Mouse (Mus musculus): Measurements from ENCODE around the gene Otulin. TPM values are rescaled to one million over a fixed set of nuclear protein-coding genes. Genes with fewer than 3 reads are reported as not detected.

Gene Otulin
- total and polyA plus RNA-seq, 2 experiments from 2014 or later = 15.9 to 25.4 TPM

DNA sequence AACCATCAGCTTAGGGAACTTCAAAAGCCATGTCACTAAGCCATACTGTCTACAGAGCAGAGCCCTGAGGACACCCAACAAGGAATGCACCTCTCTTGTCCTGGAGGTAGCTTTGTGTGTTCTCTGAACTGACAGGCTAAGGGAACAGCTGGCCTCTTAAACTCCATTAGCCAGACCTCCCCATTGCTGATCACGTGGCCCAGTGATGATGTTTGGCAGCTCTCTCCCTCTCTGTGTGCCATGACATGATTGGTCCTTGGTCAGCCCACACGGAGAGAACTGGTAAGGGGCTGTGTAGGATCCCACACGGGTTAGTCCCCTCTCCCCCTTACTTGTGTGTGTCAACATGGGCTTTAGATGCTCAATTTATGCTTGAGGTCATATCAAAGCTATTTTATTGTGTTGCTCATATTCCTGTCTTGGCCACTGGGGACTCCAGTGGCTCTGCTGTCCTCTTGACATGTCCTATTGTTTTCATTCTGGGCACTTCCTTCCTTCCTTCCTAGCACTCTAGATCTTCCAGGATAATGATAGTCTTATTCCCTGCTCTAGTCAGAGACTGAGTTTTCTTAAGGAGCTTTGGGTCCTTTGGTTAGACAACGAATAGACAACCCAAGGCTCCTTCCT lies 44.9 kb downstream of the Otulin start:
- WGBS = 74% methylated on average over 4 of the region's 4 CpGs
- 0 out of 2 replicates have a peak, but pooled peaks have one; percentile 7 for ATAC-seq

GRCm38 (mm10) chr15:27583620-27584019 lies 46.9 kb downstream of the Otulin start:
- ATAC-seq = no peak
- no peak overlapping the region for H3K27ac ChIP-seq
- H3K4me3 ChIP-seq (ENCODE audit: low read length) = no peak overlapping the region
- no peak overlapping the region for H3K9ac ChIP-seq (replicated peaks; ENCODE audit: low read length)
- no peak overlapping the region for H3K4me2 ChIP-seq (ENCODE audit: low read depth, low read length)
- H3K36me3 ChIP-seq (ENCODE audit: insufficient read depth, low read length) = peaks cover 7% of the 10 kb centered on the region; the same call in 1 of the 2 replicates
- no peak for TF ChIP-seq CTCF (IDR thresholded peaks at IDR 0.05; ENCODE audit: low read depth)
- H3K27me3 ChIP-seq (ENCODE audit: insufficient read depth, low read length) = no peaks in the 10 kb centered on the region
- no peaks in the 10 kb centered on the region for H3K9me3 ChIP-seq (ENCODE audit: low read length)
- 95% methylated on average over 6 of the region's 6 CpGs for WGBS
- peaks cover 3% of the 10 kb centered on the region; the same call in 1 of the 2 replicates for H3K4me1 ChIP-seq (ENCODE audit: insufficient read depth, low read length)
- DNase-seq (ENCODE audit: low spot score) = no peak

More for the DNA sequence above, 44.9 kb downstream of the Otulin start:
- H3K9ac ChIP-seq (replicated peaks; ENCODE audit: low read length) = no peak overlapping the region
- no peak overlapping the region for H3K4me2 ChIP-seq (ENCODE audit: low read depth, low read length)
- H3K27ac ChIP-seq = no peak overlapping the region
- H3K36me3 ChIP-seq (ENCODE audit: insufficient read depth, low read length) = peaks cover 7% of the 10 kb centered on the region; the same call in 1 of the 2 replicates
- H3K27me3 ChIP-seq (ENCODE audit: insufficient read depth, low read length) = no peaks in the 10 kb centered on the region
- H3K9me3 ChIP-seq (ENCODE audit: low read length) = no peaks in the 10 kb centered on the region
- no peak for DNase-seq (ENCODE audit: low spot score)
- H3K4me1 ChIP-seq (ENCODE audit: insufficient read depth, low read length) = peaks cover 3% of the 10 kb centered on the region; the same call in 1 of the 2 replicates
- H3K4me3 ChIP-seq (ENCODE audit: low read length) = no peak overlapping the region
- TF ChIP-seq CTCF (IDR thresholded peaks at IDR 0.05; ENCODE audit: low read depth) = no peak

GRCm38 (mm10) chr15:27583042-27583441 lies 47.5 kb downstream of the Otulin start:
- H3K4me3 ChIP-seq (ENCODE audit: low read length) = no peak overlapping the region
- ATAC-seq (0 out of 2 replicates have a peak, but pooled peaks have one; percentile 33), DNase-seq (ENCODE audit: low spot score) (peak; percentile 64)
- no peak overlapping the region for H3K27ac ChIP-seq
- H3K9me3 ChIP-seq (ENCODE audit: low read length) = no peaks in the 10 kb centered on the region
- TF ChIP-seq CTCF (IDR thresholded peaks at IDR 0.05; ENCODE audit: low read depth) = peak; percentile 71
- 72% methylated on average over 4 of the region's 4 CpGs for WGBS
- no peaks in the 10 kb centered on the region for H3K27me3 ChIP-seq (ENCODE audit: insufficient read depth, low read length)
- no peak overlapping the region for H3K9ac ChIP-seq (replicated peaks; ENCODE audit: low read length)
- H3K4me2 ChIP-seq (ENCODE audit: low read depth, low read length) = no peak overlapping the region
- H3K4me1 ChIP-seq (ENCODE audit: insufficient read depth, low read length) = peaks cover 3% of the 10 kb centered on the region; the same call in 1 of the 2 replicates
- peaks cover 7% of the 10 kb centered on the region; the same call in 1 of the 2 replicates for H3K36me3 ChIP-seq (ENCODE audit: insufficient read depth, low read length)

- no peaks in the 10 kb centered on the region for H3K9me3 ChIP-seq (ENCODE audit: low read length)
- DNase-seq (ENCODE audit: low spot score) (peak; percentile 52), ATAC-seq (no peak)
- peaks cover 3% of the 10 kb centered on the region; the same call in 1 of the 2 replicates for H3K4me1 ChIP-seq (ENCODE audit: insufficient read depth, low read length)
- no peak overlapping the region for H3K27ac ChIP-seq
- peak; percentile 50 for TF ChIP-seq CTCF (IDR thresholded peaks at IDR 0.05; ENCODE audit: low read depth)
- H3K36me3 ChIP-seq (ENCODE audit: insufficient read depth, low read length) = peaks cover 7% of the 10 kb centered on the region; the same call in 1 of the 2 replicates
- H3K4me3 ChIP-seq (ENCODE audit: low read length) = no peak overlapping the region
- WGBS = 78% methylated on average over 3 of the region's 3 CpGs
- H3K9ac ChIP-seq (replicated peaks; ENCODE audit: low read length) = no peak overlapping the region
- no peaks in the 10 kb centered on the region for H3K27me3 ChIP-seq (ENCODE audit: insufficient read depth, low read length)
- no peak overlapping the region for H3K4me2 ChIP-seq (ENCODE audit: low read depth, low read length)
These were observed 48.1 kb downstream of the Otulin start for GRCm38 (mm10) chr15:27582428-27582827.

DNA sequence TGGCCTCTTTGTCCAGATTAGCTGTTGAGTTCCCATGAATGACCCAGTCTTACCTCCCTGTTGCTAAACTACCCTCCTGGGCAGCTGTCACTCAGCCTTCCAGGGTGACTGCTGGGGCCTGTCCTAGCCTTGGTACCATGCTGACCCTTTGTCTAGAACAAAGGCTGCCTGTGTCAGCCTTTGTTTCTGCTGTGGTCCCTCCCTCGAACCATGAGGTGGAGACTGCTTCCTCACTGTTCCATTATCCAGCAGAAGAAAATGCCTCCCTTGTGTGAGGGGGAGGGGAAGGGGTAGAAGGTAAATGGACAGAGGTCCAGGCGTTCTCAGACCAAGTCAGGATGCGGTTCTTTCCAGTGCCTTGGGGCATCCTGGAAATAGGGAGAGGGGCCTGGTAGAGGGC lies 48.9 kb downstream of the Otulin start:
- H3K9me3 ChIP-seq (ENCODE audit: low read length) = no peaks in the 10 kb centered on the region
- no peak overlapping the region for H3K27ac ChIP-seq
- 34% methylated on average over 3 of the region's 3 CpGs for WGBS
- peaks cover 3% of the 10 kb centered on the region; the same call in 1 of the 2 replicates for H3K4me1 ChIP-seq (ENCODE audit: insufficient read depth, low read length)
- H3K9ac ChIP-seq (replicated peaks; ENCODE audit: low read length) = no peak overlapping the region
- H3K4me2 ChIP-seq (ENCODE audit: low read depth, low read length) = no peak overlapping the region
- no peak for TF ChIP-seq CTCF (IDR thresholded peaks at IDR 0.05; ENCODE audit: low read depth)
- H3K27me3 ChIP-seq (ENCODE audit: insufficient read depth, low read length) = no peaks in the 10 kb centered on the region
- H3K36me3 ChIP-seq (ENCODE audit: insufficient read depth, low read length) = peaks cover 8% of the 10 kb centered on the region; the same call in 1 of the 2 replicates
- no peak for DNase-seq (ENCODE audit: low spot score)
- no peak overlapping the region for H3K4me3 ChIP-seq (ENCODE audit: low read length)
- peak; percentile 33; the same call in 1 of the 2 replicates for ATAC-seq

DNA sequence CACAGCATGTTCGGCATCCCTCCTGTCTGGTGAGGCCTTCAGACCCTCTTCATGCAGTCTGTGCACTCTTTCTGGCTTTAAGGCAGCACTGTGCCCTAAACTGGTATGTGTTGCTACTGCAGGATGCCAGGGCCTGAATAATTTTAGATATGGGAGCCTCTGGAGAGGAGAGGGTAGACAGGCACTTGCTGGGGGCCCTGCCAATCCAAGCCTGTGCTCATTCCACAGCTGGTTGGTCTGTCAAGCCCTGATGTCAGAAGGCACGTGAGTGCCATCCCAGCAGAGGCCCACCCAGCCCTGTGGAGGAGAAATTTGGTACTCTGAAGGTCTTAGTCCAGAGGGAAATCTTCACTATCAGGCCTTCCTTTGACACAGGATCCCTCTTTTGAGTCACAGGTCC lies 49.7 kb downstream of the Otulin start:
- H3K9me3 ChIP-seq (ENCODE audit: low read length) = no peaks in the 10 kb centered on the region
- H3K27ac ChIP-seq = no peak overlapping the region
- WGBS = 57% methylated on average over 2 of the region's 2 CpGs
- H3K9ac ChIP-seq (replicated peaks; ENCODE audit: low read length) = no peak overlapping the region
- H3K27me3 ChIP-seq (ENCODE audit: insufficient read depth, low read length) = no peaks in the 10 kb centered on the region
- H3K4me3 ChIP-seq (ENCODE audit: low read length) = no peak overlapping the region
- H3K36me3 ChIP-seq (ENCODE audit: insufficient read depth, low read length) = peaks cover 11% of the 10 kb centered on the region; the same call in 1 of the 2 replicates
- DNase-seq (ENCODE audit: low spot score) (no peak), ATAC-seq (no peak)
- peaks cover 8% of the 10 kb centered on the region for H3K4me1 ChIP-seq (ENCODE audit: insufficient read depth, low read length)
- no peak overlapping the region for H3K4me2 ChIP-seq (ENCODE audit: low read depth, low read length)
- TF ChIP-seq CTCF (IDR thresholded peaks at IDR 0.05; ENCODE audit: low read depth) = no peak

DNA sequence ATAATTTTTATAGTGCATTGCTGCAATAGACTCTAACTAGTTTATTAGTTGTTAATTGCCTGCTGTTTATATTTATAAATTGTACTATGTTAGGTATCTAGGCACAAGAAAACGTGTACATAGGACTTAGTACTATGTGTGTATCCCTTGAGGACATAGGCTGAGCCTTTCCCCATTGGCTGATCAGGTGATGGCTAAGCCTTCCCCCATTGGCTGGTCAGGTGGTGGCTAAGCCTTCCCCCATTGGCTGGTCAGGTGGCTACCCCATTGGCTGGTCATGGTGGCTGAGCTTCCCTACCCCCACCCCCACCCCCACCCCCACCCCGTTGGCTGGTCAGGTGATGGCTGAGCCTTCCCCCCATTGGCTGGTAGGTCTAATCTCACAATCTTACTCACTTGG lies 50.6 kb downstream of the Otulin start:
- H3K27me3 ChIP-seq (ENCODE audit: insufficient read depth, low read length) = no peaks in the 10 kb centered on the region
- H3K4me3 ChIP-seq (ENCODE audit: low read length) = no peak overlapping the region
- ATAC-seq = no peak
- no peak for DNase-seq (ENCODE audit: low spot score)
- H3K9ac ChIP-seq (replicated peaks; ENCODE audit: low read length) = no peak overlapping the region
- WGBS = 96% methylated on average over 2 of the region's 2 CpGs
- TF ChIP-seq CTCF (IDR thresholded peaks at IDR 0.05; ENCODE audit: low read depth) = no peak
- peaks cover 8% of the 10 kb centered on the region for H3K4me1 ChIP-seq (ENCODE audit: insufficient read depth, low read length)
- H3K36me3 ChIP-seq (ENCODE audit: insufficient read depth, low read length) = peaks cover 11% of the 10 kb centered on the region; the same call in 1 of the 2 replicates
- H3K27ac ChIP-seq = no peak overlapping the region
- H3K4me2 ChIP-seq (ENCODE audit: low read depth, low read length) = no peak overlapping the region
- no peaks in the 10 kb centered on the region for H3K9me3 ChIP-seq (ENCODE audit: low read length)
